Mouse (Mus musculus): ENCODE results near the gene Fgf13. TPM values are rescaled to one million over a fixed set of nuclear protein-coding genes. Genes with fewer than 3 reads are reported as not detected.

The Fgf13 gene
- total and polyA plus RNA-seq, 3 experiments = not detected

DNA sequence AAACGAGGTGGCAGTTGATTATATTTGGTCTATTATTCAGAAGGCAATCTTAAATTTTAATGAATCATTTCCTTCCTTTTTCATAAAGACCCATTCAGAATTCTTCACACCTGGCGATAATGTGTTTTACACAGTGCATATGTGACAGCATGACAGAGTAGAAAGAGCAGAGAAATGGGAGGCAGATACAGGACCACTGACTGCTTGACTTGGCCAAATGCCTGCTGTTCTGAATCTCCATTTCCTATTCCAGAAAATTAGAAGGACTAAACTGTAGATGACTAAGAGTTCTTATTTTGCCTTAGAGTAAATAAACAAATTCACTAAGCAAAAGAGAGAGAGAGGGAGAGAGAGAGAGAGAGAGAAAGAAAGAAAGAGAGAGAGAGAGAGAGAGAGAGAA, 82.4 kb downstream of the Fgf13 start:
- no peak for DNase-seq (ENCODE audit: extremely low read depth)
- in situ Hi-C loops (cut with MboI; ENCODE audit: low pct_ligation_motif_present, low pct_unique_long_range_greater_than_20kb, low sequenced_read_pairs) (no loop called here), dilution Hi-C loops (cut with MboI; ENCODE audit: extremely low pct_ligation_motif_present, extremely low pct_unique_long_range_greater_than_20kb, low sequenced_read_pairs) (no loop called here)
- Histone ChIP-seq H3K36me3 (replicated peaks in 1 of 2; ENCODE audit: control insufficient read depth in 1 of 2, insufficient read depth in 1 of 2, low read length in 1 of 2) (no peaks in the 10 kb centered on the region), H3K27ac (ENCODE audit: insufficient read depth, low read depth) (no peak overlapping the region), H3K27me3 (replicated peaks) (no peaks in the 10 kb centered on the region), H3K9me3 (replicated peaks; ENCODE audit: low read length) (no peaks in the 10 kb centered on the region), H3K9ac (ENCODE audit: insufficient read depth, low read depth) (no peak overlapping the region), H3K4me3 (replicated peaks in 1 of 3; ENCODE audit: low read depth in 2 of 3, low read length in 2 of 3, poor library complexity in 1 of 3) (no peak overlapping the region), H3K4me1 (ENCODE audit: control insufficient read depth in 1 of 2, insufficient read depth in 2 of 2) (no peaks in the 10 kb centered on the region), H3K79me2 (replicated peaks; ENCODE audit: control insufficient read depth, extremely low read depth, insufficient read depth, poor library complexity, severe bottlenecking) (no peaks in the 10 kb centered on the region), H3K4me2 (ENCODE audit: insufficient read depth, low read depth, poor library complexity, severe bottlenecking) (no peak overlapping the region)
- TF ChIP-seq JUND (conservative IDR thresholded peaks at IDR 0.05; ENCODE audit: low read depth, low read length) (no peak), USF2 (conservative IDR thresholded peaks at IDR 0.05; ENCODE audit: low read depth, low read length) (no peak), RAD21 (IDR thresholded peaks at IDR 0.05; ENCODE audit: low read depth, low read length) (no peak), NRF1 (IDR thresholded peaks at IDR 0.05; ENCODE audit: low read depth, low read length) (no peak), MEF2A (IDR thresholded peaks at IDR 0.05; ENCODE audit: borderline replicate concordance, low read depth, low read length) (no peak)

GRCm38 (mm10) chrX:59402596-59403285, 165.1 kb downstream of the Fgf13 start:
- no peaks in the 10 kb centered on the region for H3K27me3 ChIP-seq (replicated peaks)
- H3K4me1 ChIP-seq (ENCODE audit: control insufficient read depth in 1 of 2, insufficient read depth in 2 of 2) = 0 out of 4 replicates have a peak, but pooled peaks cover 0 to 4% of the 10 kb centered on the region in 2 experiments
- TF ChIP-seq ZKSCAN1 (IDR thresholded peaks at IDR 0.05; ENCODE audit: borderline replicate concordance, low read depth, low read length) (no peak), ELF1 (IDR thresholded peaks at IDR 0.05; ENCODE audit: low read depth, low read length) (no peak), ZC3H11A (IDR thresholded peaks at IDR 0.05; ENCODE audit: low read depth, low read length) (no peak), JUND (conservative IDR thresholded peaks at IDR 0.05; ENCODE audit: low read depth, low read length) (no peak), MAFK (IDR thresholded peaks at IDR 0.05; ENCODE audit: insufficient replicate concordance, low read length) (no peak), CTCF (conservative IDR thresholded peaks at IDR 0.05 in 1 of 2, IDR thresholded peaks at IDR 0.05 in 1 of 2; ENCODE audit: low read depth in 2 of 2, low read length in 2 of 2) (no peak), MEF2A (IDR thresholded peaks at IDR 0.05; ENCODE audit: borderline replicate concordance, low read depth, low read length) (no peak), MAX (IDR thresholded peaks at IDR 0.05; ENCODE audit: low read length) (no peak), UBTF (IDR thresholded peaks at IDR 0.05; ENCODE audit: low read depth, low read length) (no peak), TBP (conservative IDR thresholded peaks at IDR 0.05; ENCODE audit: low read depth, low read length) (no peak), ETS1 (conservative IDR thresholded peaks at IDR 0.05; ENCODE audit: low read depth, low read length) (no peak), USF1 (IDR thresholded peaks at IDR 0.05; ENCODE audit: low read depth, low read length) (no peak), SIN3A (IDR thresholded peaks at IDR 0.05; ENCODE audit: low read length) (no peak), EP300 (IDR thresholded peaks at IDR 0.05; ENCODE audit: low read length) (no peak), SMC3 (IDR thresholded peaks at IDR 0.05; ENCODE audit: low read depth, low read length) (no peak), IRF4 (IDR thresholded peaks at IDR 0.05; ENCODE audit: low read depth, low read length) (no peak), CHD2 (IDR thresholded peaks at IDR 0.05; ENCODE audit: low read length) (no peak), ZNF384 (IDR thresholded peaks at IDR 0.05; ENCODE audit: low read depth, low read length) (no peak)
- dilution Hi-C loops (cut with MboI; ENCODE audit: extremely low pct_ligation_motif_present, extremely low pct_unique_long_range_greater_than_20kb, low sequenced_read_pairs) = no loop called here
- no peak overlapping the region for H3K4me3 ChIP-seq (replicated peaks in 1 of 3; ENCODE audit: low read depth in 2 of 3, low read length in 2 of 3, poor library complexity in 1 of 3)
- in situ Hi-C loops (cut with MboI; ENCODE audit: low pct_ligation_motif_present, low pct_unique_long_range_greater_than_20kb, low sequenced_read_pairs) = no loop called here
- no peak overlapping the region for H3K27ac ChIP-seq (ENCODE audit: insufficient read depth, low read depth)
- H3K9me3 ChIP-seq (replicated peaks; ENCODE audit: low read length) = no peaks in the 10 kb centered on the region
- no peak overlapping the region for H3K9ac ChIP-seq (ENCODE audit: insufficient read depth, low read depth)
- H3K4me2 ChIP-seq (ENCODE audit: insufficient read depth, low read depth, poor library complexity, severe bottlenecking) = no peak overlapping the region
- no peaks in the 10 kb centered on the region for H3K36me3 ChIP-seq (replicated peaks in 1 of 2; ENCODE audit: control insufficient read depth in 1 of 2, insufficient read depth in 1 of 2, low read length in 1 of 2)
- no peak for DNase-seq (ENCODE audit: extremely low read depth)
- no peaks in the 10 kb centered on the region for H3K79me2 ChIP-seq (replicated peaks; ENCODE audit: control insufficient read depth, extremely low read depth, insufficient read depth, poor library complexity, severe bottlenecking)
